Mouse (Mus musculus) liver, postnatal 0 days (tissue): ENCODE measurements around the gene Klhl32.

Source experiments
- CTCF ChIP-seq: sonication (generic); IDR thresholded peaks from 2 replicates; pipeline ENCODE4 v1.5.1; 2016; ENCODE audit warnings: antibody characterized with exemption, low read depth
- EP300 ChIP-seq: IDR thresholded peaks from 2 replicates; pipeline ENCODE4 v1.6.1; 2016; ENCODE audit warnings: antibody characterized with exemption, low read depth, mild to moderate bottlenecking

GRCm38 (mm10) chr4:24596942-24597611, 253.8 kb downstream of the Klhl32 start:
- TF ChIP-seq CTCF (no peak; the same call in 1 of the 2 replicates), EP300 (no peak)
